Mouse (Mus musculus) intestine, embryonic 16.5 days (tissue): ENCODE measurements around the gene Serpine2. TPM values are rescaled to one million over a fixed set of nuclear protein-coding genes. Genes with fewer than 3 reads are reported as not detected.

ENCODE experiments used
- ATAC-seq: fragments of 200-750 bp; cut with Nextera tagmentation; 2 replicates; pipeline ENCODE4 v1.8.0; 2017; ENCODE audit warnings: moderate TSS enrichment, moderate library complexity
- H3K27ac ChIP-seq: fragments of 300-500 bp; sonication (generic); 2 replicates; pipeline ENCODE4 v1.5.1; 2014; ENCODE audit warnings: mild to moderate bottlenecking, low read length
- H3K27me3 ChIP-seq: fragments of 300-500 bp; sonication (generic); replicated peaks from 2 replicates; pipeline ENCODE4 v1.6.1; 2014; ENCODE audit warnings: low read length, control low read depth, mixed read lengths; ENCODE audit not compliant: control insufficient read depth, insufficient read depth
- H3K36me3 ChIP-seq: fragments of 300-500 bp; sonication (generic); 2 replicates; pipeline ENCODE4 v1.6.1; 2014; ENCODE audit warnings: low read length, control low read depth; ENCODE audit not compliant: control insufficient read depth, insufficient read depth
- H3K4me1 ChIP-seq: fragments of 300-500 bp; sonication (generic); 2 replicates; pipeline ENCODE4 v1.6.1; 2014; ENCODE audit warnings: low read length, control low read depth, mixed read lengths; ENCODE audit not compliant: control insufficient read depth, insufficient read depth
- H3K4me2 ChIP-seq: fragments of 300-500 bp; sonication (generic); 2 replicates; pipeline ENCODE4 v1.6.1; 2014; ENCODE audit warnings: low read depth, low read length, control low read depth
- H3K4me3 ChIP-seq: fragments of 300-500 bp; sonication (generic); 2 replicates; pipeline ENCODE4 v1.5.1; 2014; ENCODE audit warnings: mild to moderate bottlenecking, low read length
- H3K9ac ChIP-seq: fragments of 300-500 bp; sonication (generic); 2 replicates; pipeline ENCODE4 v1.6.1; 2014; ENCODE audit warnings: low read depth, low read length
- H3K9me3 ChIP-seq: fragments of 300-500 bp; sonication (generic); 2 replicates; pipeline ENCODE4 v1.6.1; 2016; ENCODE audit warnings: low read length, control low read depth; ENCODE audit not compliant: control insufficient read depth
- WGBS: fragments of 180-500 bp; shearing (Covaris S2); extraction: QIAGEN DNeasy Blood & Tissue Kit; methylation state at CpG from one replicate; pipeline ENCODE4 v1.1.7; 2014; 5-methylcytosine and 5-hydroxymethylcytosine counted together
- polyA plus RNA-seq: library from polyadenylated mRNA; unstranded; fragments of >200 nt; fragmentation: Nextera tagmentation; extraction: Ambion mirVana; gene quantifications from 2 replicates; pipeline ENCODE4 v1.2.1, GENCODE M21; 2015

Gene Serpine2
- polyA plus RNA-seq, 1 experiment from 2014 or later, result 78.1 TPM

GRCm38 (mm10) chr1:79822806-79823525, 38.0 kb downstream of the Serpine2 start:
- H3K27ac ChIP-seq, result no peak overlapping the region
- no peak overlapping the region for H3K4me2 ChIP-seq
- no peak overlapping the region for H3K9ac ChIP-seq
- peaks cover 15% of the 10 kb centered on the region for H3K4me1 ChIP-seq
- H3K36me3 ChIP-seq, result no peaks in the 10 kb centered on the region
- H3K4me3 ChIP-seq, result no peak overlapping the region
- WGBS, result 55% methylated on average over 13 of the region's 13 CpGs
- no peaks in the 10 kb centered on the region for H3K9me3 ChIP-seq
- H3K27me3 ChIP-seq, result no peaks in the 10 kb centered on the region
- ATAC-seq, result no peak

GRCm38 (mm10) chr1:79819296-79819879, 41.6 kb downstream of the Serpine2 start:
- H3K4me2 ChIP-seq, result no peak overlapping the region
- no peak overlapping the region for H3K4me3 ChIP-seq
- no peak for ATAC-seq
- peaks cover 15% of the 10 kb centered on the region for H3K4me1 ChIP-seq
- 93% methylated on average over 11 of the region's 11 CpGs for WGBS
- no peaks in the 10 kb centered on the region for H3K9me3 ChIP-seq
- H3K27me3 ChIP-seq, result no peaks in the 10 kb centered on the region
- no peak overlapping the region for H3K27ac ChIP-seq
- no peaks in the 10 kb centered on the region for H3K36me3 ChIP-seq
- H3K9ac ChIP-seq, result no peak overlapping the region

- no peak overlapping the region for H3K4me3 ChIP-seq
- H3K27ac ChIP-seq, result no peak overlapping the region
- WGBS, result 85% methylated on average over 3 of the region's 3 CpGs
- no peaks in the 10 kb centered on the region for H3K36me3 ChIP-seq
- H3K9ac ChIP-seq, result no peak overlapping the region
- H3K4me1 ChIP-seq, result no peaks in the 10 kb centered on the region
- ATAC-seq, result no peak
- no peak overlapping the region for H3K4me2 ChIP-seq
- H3K9me3 ChIP-seq, result no peaks in the 10 kb centered on the region
- no peaks in the 10 kb centered on the region for H3K27me3 ChIP-seq
Observed at GRCm38 (mm10) chr1:79815446-79815845, 45.5 kb downstream of the Serpine2 start.

GRCm38 (mm10) chr1:79809447-79809846, 51.5 kb downstream of the Serpine2 start:
- no peak overlapping the region for H3K4me3 ChIP-seq
- H3K4me1 ChIP-seq, result no peaks in the 10 kb centered on the region
- H3K36me3 ChIP-seq, result no peaks in the 10 kb centered on the region
- ATAC-seq, result no peak
- H3K9ac ChIP-seq, result no peak overlapping the region
- no peak overlapping the region for H3K4me2 ChIP-seq
- 81% methylated on average over 3 of the region's 3 CpGs for WGBS
- H3K27me3 ChIP-seq, result no peaks in the 10 kb centered on the region
- H3K27ac ChIP-seq, result no peak overlapping the region
- no peaks in the 10 kb centered on the region for H3K9me3 ChIP-seq

- H3K9ac ChIP-seq, result no peak overlapping the region
- ATAC-seq, result no peak
- no peak overlapping the region for H3K4me3 ChIP-seq
- no peaks in the 10 kb centered on the region for H3K9me3 ChIP-seq
- H3K27me3 ChIP-seq, result no peaks in the 10 kb centered on the region
- 65% methylated on average over 5 of the region's 5 CpGs for WGBS
- no peak overlapping the region for H3K27ac ChIP-seq
- H3K4me2 ChIP-seq, result no peak overlapping the region
- H3K4me1 ChIP-seq, result no peaks in the 10 kb centered on the region
- no peaks in the 10 kb centered on the region for H3K36me3 ChIP-seq
Observed at GRCm38 (mm10) chr1:79806865-79807264, 54.1 kb downstream of the Serpine2 start.

GRCm38 (mm10) chr1:79803614-79804013, 57.4 kb downstream of the Serpine2 start:
- no peak for ATAC-seq
- no peak overlapping the region for H3K27ac ChIP-seq
- 84% methylated on average over 7 of the region's 7 CpGs for WGBS
- H3K9ac ChIP-seq, result no peak overlapping the region
- H3K9me3 ChIP-seq, result no peaks in the 10 kb centered on the region
- no peak overlapping the region for H3K4me3 ChIP-seq
- no peaks in the 10 kb centered on the region for H3K4me1 ChIP-seq
- H3K36me3 ChIP-seq, result no peaks in the 10 kb centered on the region
- H3K27me3 ChIP-seq, result no peaks in the 10 kb centered on the region
- no peak overlapping the region for H3K4me2 ChIP-seq

- no peaks in the 10 kb centered on the region for H3K36me3 ChIP-seq
- H3K9ac ChIP-seq, result no peak overlapping the region
- H3K4me3 ChIP-seq, result no peak overlapping the region
- no peaks in the 10 kb centered on the region for H3K9me3 ChIP-seq
- no peaks in the 10 kb centered on the region for H3K27me3 ChIP-seq
- H3K27ac ChIP-seq, result no peak overlapping the region
- 89% methylated on average over 11 of the region's 11 CpGs for WGBS
- no peak for ATAC-seq
- no peak overlapping the region for H3K4me2 ChIP-seq
- H3K4me1 ChIP-seq, result no peaks in the 10 kb centered on the region
Observed at GRCm38 (mm10) chr1:79802858-79803427, 58.0 kb downstream of the Serpine2 start.

- no peaks in the 10 kb centered on the region for H3K36me3 ChIP-seq
- H3K4me3 ChIP-seq, result no peak overlapping the region
- H3K27me3 ChIP-seq, result no peaks in the 10 kb centered on the region
- H3K27ac ChIP-seq, result no peak overlapping the region
- no peak for ATAC-seq
- no peak overlapping the region for H3K4me2 ChIP-seq
- no peaks in the 10 kb centered on the region for H3K9me3 ChIP-seq
- H3K9ac ChIP-seq, result no peak overlapping the region
- H3K4me1 ChIP-seq, result no peaks in the 10 kb centered on the region
- 91% methylated on average over 3 of the region's 3 CpGs for WGBS
Observed at GRCm38 (mm10) chr1:79797084-79797483, 63.9 kb downstream of the Serpine2 start.

- H3K9ac ChIP-seq, result no peak overlapping the region
- WGBS, result 60% methylated on average over 7 of the region's 7 CpGs
- no peak overlapping the region for H3K4me3 ChIP-seq
- no peak overlapping the region for H3K27ac ChIP-seq
- no peaks in the 10 kb centered on the region for H3K9me3 ChIP-seq
- H3K4me2 ChIP-seq, result no peak overlapping the region
- no peaks in the 10 kb centered on the region for H3K4me1 ChIP-seq
- H3K36me3 ChIP-seq, result peaks cover 12% of the 10 kb centered on the region
- no peaks in the 10 kb centered on the region for H3K27me3 ChIP-seq
- ATAC-seq, result no peak
Observed at GRCm38 (mm10) chr1:79786267-79786927, 74.6 kb downstream of the Serpine2 start.
